15 mouse cellular contexts compared by ENCODE assay signal in the genomic region with DNA sequence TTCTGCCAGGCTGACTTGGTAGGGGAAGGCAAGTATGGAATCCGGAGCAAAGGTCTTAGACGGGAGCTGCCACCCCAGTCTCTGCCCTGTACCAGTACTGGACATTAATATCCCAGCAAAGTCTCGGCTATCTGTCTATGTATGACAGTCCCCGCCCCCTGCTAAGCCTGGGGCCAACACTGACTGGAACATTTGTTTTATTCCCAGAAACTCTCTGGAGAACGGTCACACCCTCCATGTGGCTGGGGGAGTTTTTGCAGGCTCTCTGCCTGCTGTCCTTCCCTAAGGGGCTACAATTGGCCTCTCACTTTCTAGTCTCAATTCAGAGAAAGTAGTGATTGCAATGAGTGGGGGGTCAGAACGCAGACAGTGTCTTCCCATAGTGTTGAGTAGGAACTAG.
DNase-seq lines count a peak whose midpoint lies in the region; ATAC-seq and TF ChIP-seq lines count a peak whose summit lies in the region.
"Had no signal": no experiment of that assay in that cellular context is flagged by ENCODE, and none has a peak within 500 bp of the region (broad histone marks: within the 10 kb centered on the region; RNA-seq: fewer than 3 reads in every experiment).

No protein-coding gene starts in this region.

- TF ChIP-seq POLR2A in lung, adult 2 months (IDR thresholded peaks at IDR 0.05; ENCODE audit: borderline replicate concordance, extremely low read depth, low read depth, low read length), result no peak
- no peak for TF ChIP-seq POLR2A in olfactory bulb, adult 2 months (IDR thresholded peaks at IDR 0.05; ENCODE audit: insufficient read depth, low read depth, low read length)

- H3K4me2 ChIP-seq in heart, embryonic 11.5 days, result no peak overlapping the region
- H3K4me2 ChIP-seq in lung, embryonic 15.5 days, result no peak overlapping the region
- H3K4me2 ChIP-seq: embryonic facial prominence, embryonic 12.5 days; hindbrain, embryonic 15.5 days; limb, embryonic 15.5 days; midbrain, embryonic 11.5 days had no signal

- H3K4me3 ChIP-seq in heart, embryonic 11.5 days (ENCODE audit: low read depth, low read length), result no peak overlapping the region
- H3K4me3 ChIP-seq in lung, embryonic 15.5 days, result no peak overlapping the region
- H3K4me3 ChIP-seq in lung, adult 2 months (replicated peaks; ENCODE audit: extremely low read depth, low read depth, low read length), result no peak overlapping the region
- no peak overlapping the region for H3K4me3 ChIP-seq in olfactory bulb, adult 2 months (ENCODE audit: insufficient read depth, low read depth, low read length)
- H3K4me3 ChIP-seq: embryonic facial prominence, embryonic 12.5 days; hindbrain, embryonic 15.5 days; limb, embryonic 15.5 days had no signal

- 59% methylated on average over 6 of the region's 6 CpGs for WGBS in heart, embryonic 11.5 days (ENCODE audit: insufficient replicate concordance)
- WGBS in lung, embryonic 15.5 days, result 51% methylated on average over 6 of the region's 6 CpGs
- 61% methylated on average over 6 of the region's 6 CpGs for WGBS in lung, adult 2 months
- WGBS in olfactory bulb, adult 2 months, result 76% methylated on average over 6 of the region's 6 CpGs

- no peaks in the 10 kb centered on the region for H3K9me3 ChIP-seq in heart, embryonic 11.5 days (replicated peaks; ENCODE audit: control insufficient read depth, low read length)
- H3K9me3 ChIP-seq in lung, embryonic 15.5 days, result no peaks in the 10 kb centered on the region
- H3K9me3 ChIP-seq: embryonic facial prominence, embryonic 12.5 days; hindbrain, embryonic 15.5 days; limb, embryonic 15.5 days had no signal

- no peaks in the 10 kb centered on the region for H3K27me3 ChIP-seq in heart, embryonic 11.5 days (ENCODE audit: control insufficient read depth, insufficient read depth, low read length)
- no peaks in the 10 kb centered on the region for H3K27me3 ChIP-seq in lung, embryonic 15.5 days
- H3K27me3 ChIP-seq: embryonic facial prominence, embryonic 12.5 days; hindbrain, embryonic 15.5 days; limb, embryonic 15.5 days had no signal

- peaks cover 13% of the 10 kb centered on the region for H3K4me1 ChIP-seq in heart, embryonic 11.5 days (ENCODE audit: control insufficient read depth, insufficient read depth, low read length)
- H3K4me1 ChIP-seq in lung, embryonic 15.5 days, result peaks cover 33% of the 10 kb centered on the region
- H3K4me1 ChIP-seq in lung, adult 2 months (ENCODE audit: control insufficient read depth, insufficient read depth, low read length), result peaks cover 4% of the 10 kb centered on the region; the same call in 1 of the 2 replicates
- H3K4me1 ChIP-seq in olfactory bulb, adult 2 months (ENCODE audit: control insufficient read depth, insufficient read depth, low read length), result peaks cover 43% of the 10 kb centered on the region

- TF ChIP-seq CTCF in lung, adult 2 months (IDR thresholded peaks at IDR 0.05; ENCODE audit: insufficient read depth, low read length), result no peak
- TF ChIP-seq CTCF in olfactory bulb, adult 2 months (IDR thresholded peaks at IDR 0.05; ENCODE audit: insufficient read depth, low read depth, low read length), result no peak

- ATAC-seq in heart, embryonic 11.5 days (replicated peaks; ENCODE audit: insufficient number of reproducible peaks, low FRiP score, low TSS enrichment), result no peak
- peak; percentile 37; the same call in 1 of the 2 replicates for ATAC-seq in lung, embryonic 15.5 days (ENCODE audit: borderline replicate concordance, extremely low read depth, low FRiP score, low TSS enrichment)
- ATAC-seq: forebrain, embryonic 16.5 days had no signal

- no peaks in the 10 kb centered on the region for H3K36me3 ChIP-seq in heart, embryonic 11.5 days (ENCODE audit: control insufficient read depth, insufficient read depth, low read length)
- H3K36me3 ChIP-seq in lung, embryonic 15.5 days, result no peaks in the 10 kb centered on the region
- H3K36me3 ChIP-seq: embryonic facial prominence, embryonic 12.5 days; hindbrain, embryonic 15.5 days; limb, embryonic 15.5 days had no signal

- peak; percentile 94 for DNase-seq in heart, adult 11 months
- DNase-seq in lung, adult 2 months, result no peak
- peak; percentile 43 to 59 for DNase-seq in heart, adult 9 months (ENCODE audit: low spot score in 2 of 2)
- DNase-seq in frontal cortex, postnatal 25 days (ENCODE audit: low spot score in 2 of 2), result no peak
- DNase-seq in B cell, adult 2 months, result no peak
- DNase-seq: adrenal gland, postnatal 25 days; cerebellum, adult 11-12 months had no signal

- no peak overlapping the region for H3K9ac ChIP-seq in heart, embryonic 11.5 days (ENCODE audit: low read depth, low read length)
- H3K9ac ChIP-seq in lung, embryonic 15.5 days, result no peak overlapping the region
- H3K9ac ChIP-seq: embryonic facial prominence, embryonic 12.5 days; hindbrain, embryonic 15.5 days; limb, embryonic 15.5 days had no signal

- no peak overlapping the region for H3K27ac ChIP-seq in heart, embryonic 11.5 days (ENCODE audit: low read depth, low read length)
- no peak overlapping the region for H3K27ac ChIP-seq in lung, embryonic 15.5 days
- H3K27ac ChIP-seq in olfactory bulb, adult 2 months (ENCODE audit: insufficient read depth, low read depth, low read length), result peak overlapping the region; percentile 11; the same call in 1 of the 2 replicates
- H3K27ac ChIP-seq: embryonic facial prominence, embryonic 12.5 days; hindbrain, embryonic 15.5 days; limb, embryonic 15.5 days had no signal

Comparison
In these comparisons a context has a peak if more than half of its experiments do, and no peak if none do; other contexts are left out.
1. DNase-seq: peak in heart, adult 11 months (single experiment) and heart, adult 9 months (2 of 2); none in lung, adult 2 months (single experiment), frontal cortex, postnatal 25 days (0 of 2) and B cell, adult 2 months (0 of 2).